Mouse (Mus musculus): ENCODE data around the gene Metap1d. TPM values are rescaled to one million over a fixed set of nuclear protein-coding genes. Genes with fewer than 3 reads are reported as not detected.

Gene Metap1d
- polyA plus RNA-seq, 1 experiment from 2014 or later, result 38.0 TPM

- 0 out of 2 replicates have a peak overlapping the region, but pooled peaks have one; percentile 6 for H3K4me2 ChIP-seq (replicated peaks; ENCODE audit: low read depth, low read length)
- ATAC-seq (ENCODE audit: low FRiP score) (no peak), DNase-seq (ENCODE audit: low spot score) (peak; percentile 74)
- no peaks in the 10 kb centered on the region for H3K9me3 ChIP-seq (ENCODE audit: control insufficient read depth, low read length)
- H3K9ac ChIP-seq (ENCODE audit: low read depth, low read length), result no peak overlapping the region
- under 1% methylated on average over 29 of the region's 30 CpGs for WGBS
- no peak overlapping the region for H3K27ac ChIP-seq (ENCODE audit: low read depth, low read length)
- H3K4me1 ChIP-seq (replicated peaks; ENCODE audit: control insufficient read depth, insufficient read depth, low read length), result peaks cover 12% of the 10 kb centered on the region
- peaks cover 88% of the 10 kb centered on the region for H3K27me3 ChIP-seq (ENCODE audit: control insufficient read depth, insufficient read depth, low read length)
- no peaks in the 10 kb centered on the region for H3K36me3 ChIP-seq (ENCODE audit: control insufficient read depth, insufficient read depth, low read length)
- no peak overlapping the region for H3K4me3 ChIP-seq (ENCODE audit: low read depth, low read length)
Measured at GRCm38 (mm10) chr2:71542816-71543301, 89.8 kb downstream of the Metap1d start.

- Histone ChIP-seq H3K4me2 (replicated peaks; ENCODE audit: low read depth, low read length) (0 out of 2 replicates have a peak overlapping the region, but pooled peaks have one; percentile 11), H3K27ac (ENCODE audit: low read depth, low read length) (no peak overlapping the region), H3K4me1 (replicated peaks; ENCODE audit: control insufficient read depth, insufficient read depth, low read length) (peaks cover 12% of the 10 kb centered on the region), H3K27me3 (ENCODE audit: control insufficient read depth, insufficient read depth, low read length) (peaks cover 81% of the 10 kb centered on the region), H3K9ac (ENCODE audit: low read depth, low read length) (0 out of 2 replicates have a peak overlapping the region, but pooled peaks have one; percentile 25), H3K4me3 (ENCODE audit: low read depth, low read length) (no peak overlapping the region), H3K9me3 (ENCODE audit: control insufficient read depth, low read length) (no peaks in the 10 kb centered on the region), H3K36me3 (ENCODE audit: control insufficient read depth, insufficient read depth, low read length) (no peaks in the 10 kb centered on the region)
- DNase-seq (ENCODE audit: low spot score) (peak; percentile 35), ATAC-seq (ENCODE audit: low FRiP score) (no peak)
- WGBS, result 1% methylated on average over 9 of the region's 9 CpGs
Measured at GRCm38 (mm10) chr2:71543531-71543930, 90.5 kb downstream of the Metap1d start.

GRCm38 (mm10) chr2:71543948-71544347, 90.9 kb downstream of the Metap1d start:
- 0 out of 2 replicates have a peak overlapping the region, but pooled peaks have one; percentile 25 for H3K9ac ChIP-seq (ENCODE audit: low read depth, low read length)
- H3K27ac ChIP-seq (ENCODE audit: low read depth, low read length), result no peak overlapping the region
- H3K36me3 ChIP-seq (ENCODE audit: control insufficient read depth, insufficient read depth, low read length), result no peaks in the 10 kb centered on the region
- H3K4me3 ChIP-seq (ENCODE audit: low read depth, low read length), result peak overlapping the region; percentile 48
- peaks cover 78% of the 10 kb centered on the region for H3K27me3 ChIP-seq (ENCODE audit: control insufficient read depth, insufficient read depth, low read length)
- H3K4me2 ChIP-seq (replicated peaks; ENCODE audit: low read depth, low read length), result peak overlapping the region; percentile 26; the same call in 1 of the 2 replicates
- 1% methylated on average over 20 of the region's 20 CpGs for WGBS
- ATAC-seq (ENCODE audit: low FRiP score), result no peak
- no peaks in the 10 kb centered on the region for H3K9me3 ChIP-seq (ENCODE audit: control insufficient read depth, low read length)
- no peak for DNase-seq (ENCODE audit: low spot score)
- H3K4me1 ChIP-seq (replicated peaks; ENCODE audit: control insufficient read depth, insufficient read depth, low read length), result peaks cover 12% of the 10 kb centered on the region

- WGBS, result under 1% methylated on average over 61 of the region's 61 CpGs
- Histone ChIP-seq H3K36me3 (ENCODE audit: control insufficient read depth, insufficient read depth, low read length) (no peaks in the 10 kb centered on the region), H3K27ac (ENCODE audit: low read depth, low read length) (no peak overlapping the region), H3K4me1 (replicated peaks; ENCODE audit: control insufficient read depth, insufficient read depth, low read length) (peaks cover 12% of the 10 kb centered on the region), H3K9me3 (ENCODE audit: control insufficient read depth, low read length) (no peaks in the 10 kb centered on the region), H3K4me2 (replicated peaks; ENCODE audit: low read depth, low read length) (peak overlapping the region; percentile 26), H3K27me3 (ENCODE audit: control insufficient read depth, insufficient read depth, low read length) (peaks cover 78% of the 10 kb centered on the region), H3K4me3 (ENCODE audit: low read depth, low read length) (peak overlapping the region; percentile 48), H3K9ac (ENCODE audit: low read depth, low read length) (peak overlapping the region; percentile 15; the same call in 1 of the 2 replicates)
- DNase-seq (ENCODE audit: low spot score) (peak; percentile 70), ATAC-seq (ENCODE audit: low FRiP score) (no peak)
Measured at GRCm38 (mm10) chr2:71544391-71545285, 91.6 kb downstream of the Metap1d start.

GRCm38 (mm10) chr2:71545401-71545881, 92.4 kb downstream of the Metap1d start:
- peaks cover 12% of the 10 kb centered on the region for H3K4me1 ChIP-seq (replicated peaks; ENCODE audit: control insufficient read depth, insufficient read depth, low read length)
- H3K27me3 ChIP-seq (ENCODE audit: control insufficient read depth, insufficient read depth, low read length), result peaks cover 77% of the 10 kb centered on the region
- no peaks in the 10 kb centered on the region for H3K36me3 ChIP-seq (ENCODE audit: control insufficient read depth, insufficient read depth, low read length)
- H3K27ac ChIP-seq (ENCODE audit: low read depth, low read length), result no peak overlapping the region
- H3K4me3 ChIP-seq (ENCODE audit: low read depth, low read length), result peak overlapping the region; percentile 48
- H3K9ac ChIP-seq (ENCODE audit: low read depth, low read length), result no peak overlapping the region
- no peaks in the 10 kb centered on the region for H3K9me3 ChIP-seq (ENCODE audit: control insufficient read depth, low read length)
- H3K4me2 ChIP-seq (replicated peaks; ENCODE audit: low read depth, low read length), result peak overlapping the region; percentile 95
- no peak for ATAC-seq (ENCODE audit: low FRiP score)
- peak; percentile 62 for DNase-seq (ENCODE audit: low spot score)
- WGBS, result under 1% methylated on average over 32 of the region's 32 CpGs

- Histone ChIP-seq H3K27ac (ENCODE audit: low read depth, low read length) (no peak overlapping the region), H3K36me3 (ENCODE audit: control insufficient read depth, insufficient read depth, low read length) (no peaks in the 10 kb centered on the region), H3K4me2 (replicated peaks; ENCODE audit: low read depth, low read length) (peak overlapping the region; percentile 95), H3K9me3 (ENCODE audit: control insufficient read depth, low read length) (no peaks in the 10 kb centered on the region), H3K4me3 (ENCODE audit: low read depth, low read length) (peak overlapping the region; percentile 48), H3K4me1 (replicated peaks; ENCODE audit: control insufficient read depth, insufficient read depth, low read length) (peaks cover 12% of the 10 kb centered on the region), H3K9ac (ENCODE audit: low read depth, low read length) (peak overlapping the region; percentile 37; the same call in 1 of the 2 replicates), H3K27me3 (ENCODE audit: control insufficient read depth, insufficient read depth, low read length) (peaks cover 76% of the 10 kb centered on the region)
- 1% methylated on average over 59 of the region's 59 CpGs for WGBS
- peak; percentile 75 for ATAC-seq (ENCODE audit: low FRiP score)
- DNase-seq (ENCODE audit: low spot score), result peak; percentile 73
Measured at GRCm38 (mm10) chr2:71545882-71546639, 93.0 kb downstream of the Metap1d start.

- peaks cover 11% of the 10 kb centered on the region for H3K4me1 ChIP-seq (replicated peaks; ENCODE audit: control insufficient read depth, insufficient read depth, low read length)
- ATAC-seq (ENCODE audit: low FRiP score), result peak; percentile 81
- peak within 1 kb of the TSS; percentile 37; the same call in 1 of the 2 replicates for H3K9ac ChIP-seq (ENCODE audit: low read depth, low read length)
- DNase-seq (ENCODE audit: low spot score), result peak; percentile 86
- H3K27ac ChIP-seq (ENCODE audit: low read depth, low read length), result no peak within 1 kb of the TSS
- H3K4me3 ChIP-seq (ENCODE audit: low read depth, low read length), result peak within 1 kb of the TSS; percentile 48
- H3K9me3 ChIP-seq (ENCODE audit: control insufficient read depth, low read length), result no peaks in the 10 kb centered on the region
- peaks cover 75% of the 10 kb centered on the region for H3K27me3 ChIP-seq (ENCODE audit: control insufficient read depth, insufficient read depth, low read length)
- peak within 1 kb of the TSS; percentile 95 for H3K4me2 ChIP-seq (replicated peaks; ENCODE audit: low read depth, low read length)
- WGBS, result 0% methylated on average over 37 of the region's 37 CpGs
- no peaks in the 10 kb centered on the region for H3K36me3 ChIP-seq (ENCODE audit: control insufficient read depth, insufficient read depth, low read length)
Measured at GRCm38 (mm10) chr2:71546640-71547071, 93.6 kb downstream of the Metap1d start, which contains the start of gene Dlx2. TSS of gene Dlx2 (minus strand) at chr2:71546754.

GRCm38 (mm10) chr2:71547829-71548228, 94.8 kb downstream of the Metap1d start:
- no peak overlapping the region for H3K4me3 ChIP-seq (ENCODE audit: low read depth, low read length)
- H3K27me3 ChIP-seq (ENCODE audit: control insufficient read depth, insufficient read depth, low read length), result peaks cover 73% of the 10 kb centered on the region
- no peaks in the 10 kb centered on the region for H3K36me3 ChIP-seq (ENCODE audit: control insufficient read depth, insufficient read depth, low read length)
- H3K4me1 ChIP-seq (replicated peaks; ENCODE audit: control insufficient read depth, insufficient read depth, low read length), result peaks cover 13% of the 10 kb centered on the region
- under 1% methylated on average over 8 of the region's 8 CpGs for WGBS
- H3K4me2 ChIP-seq (replicated peaks; ENCODE audit: low read depth, low read length), result no peak overlapping the region
- no peak overlapping the region for H3K27ac ChIP-seq (ENCODE audit: low read depth, low read length)
- no peaks in the 10 kb centered on the region for H3K9me3 ChIP-seq (ENCODE audit: control insufficient read depth, low read length)
- no peak overlapping the region for H3K9ac ChIP-seq (ENCODE audit: low read depth, low read length)
- DNase-seq (ENCODE audit: low spot score), result peak; percentile 93
- no peak for ATAC-seq (ENCODE audit: low FRiP score)
